19 mouse cellular contexts compared by ENCODE assay signal in the genomic region with DNA sequence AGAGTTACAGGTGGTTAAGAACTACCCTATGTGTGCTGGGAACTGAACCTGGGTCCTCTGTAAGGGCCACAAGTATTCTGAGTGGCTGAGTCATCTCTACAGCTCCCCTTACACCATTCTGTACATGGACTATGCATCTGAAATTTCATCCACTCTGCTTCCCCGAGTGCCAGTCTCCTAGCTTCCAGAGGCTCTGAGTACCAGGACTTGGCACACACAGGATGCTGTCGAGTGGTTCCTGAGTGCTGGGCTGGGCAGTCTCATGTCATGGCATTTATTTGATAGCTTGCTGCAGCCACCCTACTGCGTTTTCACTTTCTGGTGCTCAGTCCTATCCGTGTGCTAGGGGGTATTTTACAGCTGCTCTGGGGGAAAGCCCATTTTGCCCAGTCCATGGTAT. TPM values are rescaled to one million over a fixed set of nuclear protein-coding genes. Genes with fewer than 3 reads are reported as not detected.
A peak's percentile ranks its signal among the peaks of the same experiment; 100 is the strongest.
DNase-seq lines count a peak whose midpoint lies in the region; ATAC-seq and TF ChIP-seq lines count a peak whose summit lies in the region.
"Had no signal": no experiment of that assay in that cellular context is flagged by ENCODE, and none has a peak within 500 bp of the region (broad histone marks: within the 10 kb centered on the region; RNA-seq: fewer than 3 reads in every experiment).

No protein-coding gene starts in this region.

- no peak overlapping the region for H3K4me2 ChIP-seq in heart, embryonic 12.5 days
- H3K4me2 ChIP-seq: embryonic facial prominence, embryonic 15.5 days; hindbrain, embryonic 15.5 days; liver, embryonic 11.5 days; lung, embryonic 14.5 days had no signal

- intact Hi-C loops in heart, adult 2 months (cut with DNase I), result no loop called here

- no peak for TF ChIP-seq CTCF in heart, adult 2 months (IDR thresholded peaks at IDR 0.05)

- H3K27me3 ChIP-seq in heart, adult 2 months (ENCODE audit: control insufficient read depth, insufficient read depth, low read length), result no peaks in the 10 kb centered on the region
- H3K27me3 ChIP-seq in heart, embryonic 12.5 days (replicated peaks), result no peaks in the 10 kb centered on the region
- H3K27me3 ChIP-seq: embryonic facial prominence, embryonic 15.5 days; hindbrain, embryonic 15.5 days had no signal

- TF ChIP-seq POLR2A in heart, adult 2 months (IDR thresholded peaks at IDR 0.05; ENCODE audit: insufficient read depth, low read depth, low read length), result no peak

- no peak overlapping the region for H3K4me3 ChIP-seq in heart, adult 2 months
- no peak overlapping the region for H3K4me3 ChIP-seq in heart, embryonic 12.5 days
- H3K4me3 ChIP-seq: embryonic facial prominence, embryonic 15.5 days; hindbrain, embryonic 15.5 days had no signal

- no peak overlapping the region for H3K27ac ChIP-seq in heart, adult 2 months
- H3K27ac ChIP-seq in heart, embryonic 12.5 days (ENCODE audit: poor library complexity, severe bottlenecking), result no peak overlapping the region
- H3K27ac ChIP-seq: embryonic facial prominence, embryonic 15.5 days; hindbrain, embryonic 15.5 days had no signal

- no peak overlapping the region for H3K9ac ChIP-seq in heart, adult 2 months (ENCODE audit: low read depth, low read length)
- no peak overlapping the region for H3K9ac ChIP-seq in heart, embryonic 12.5 days
- H3K9ac ChIP-seq: embryonic facial prominence, embryonic 15.5 days; hindbrain, embryonic 15.5 days; lung, embryonic 14.5 days had no signal

- H3K9me3 ChIP-seq in heart, embryonic 12.5 days (replicated peaks), result no peaks in the 10 kb centered on the region
- H3K9me3 ChIP-seq: embryonic facial prominence, embryonic 15.5 days; hindbrain, embryonic 15.5 days had no signal

- no peak for ATAC-seq in heart, embryonic 12.5 days (ENCODE audit: insufficient number of reproducible peaks, low FRiP score)
- ATAC-seq in monocyte, adult 5-6 weeks (replicated peaks; ENCODE audit: insufficient number of reproducible peaks, low FRiP score, low TSS enrichment, poor library complexity, severe bottlenecking), result no peak
- ATAC-seq: forebrain, embryonic 16.5 days; intestine, embryonic 16.5 days; midbrain, embryonic 16.5 days had no signal

- WGBS in heart, adult 2 months, result 55% methylated on average over 4 of the region's 4 CpGs
- WGBS in heart, embryonic 12.5 days, result 75% methylated on average over 4 of the region's 4 CpGs

- DNase-seq in heart, adult 2 months, result peak in 1 of 2 experiments; percentile 44
- peak; percentile 33 for DNase-seq in heart, postnatal 4 days
- DNase-seq in lung, adult 18-20 months, result peak; percentile 76 to 78
- DNase-seq in lung, postnatal 25 days (ENCODE audit: low spot score), result peak; percentile 76
- no peak for DNase-seq in layer of hippocampus, postnatal 36 days
- DNase-seq: cerebellum, adult 18-20 months; cerebellum, postnatal 36 days; kidney, postnatal 14 days; lung, embryonic 14.5 days; right cerebral cortex, postnatal 25 days; thymus, adult 2 months had no signal

- H3K4me1 ChIP-seq in heart, adult 2 months (ENCODE audit: control insufficient read depth, insufficient read depth, low read length), result no peaks in the 10 kb centered on the region
- H3K4me1 ChIP-seq in heart, embryonic 12.5 days (replicated peaks), result peaks cover 18% of the 10 kb centered on the region

- no peaks in the 10 kb centered on the region for H3K79me2 ChIP-seq in heart, adult 2 months (replicated peaks; ENCODE audit: control insufficient read depth, insufficient read depth, low read length)

- TF ChIP-seq EP300 in heart, adult 2 months (IDR thresholded peaks at IDR 0.05; ENCODE audit: insufficient read depth, low read depth, low read length), result 0 out of 2 replicates have a peak, but pooled peaks have one; percentile 35

- H3K36me3 ChIP-seq in heart, adult 2 months (ENCODE audit: control insufficient read depth, insufficient read depth, low read length), result no peaks in the 10 kb centered on the region
- no peaks in the 10 kb centered on the region for H3K36me3 ChIP-seq in heart, embryonic 12.5 days
- H3K36me3 ChIP-seq: embryonic facial prominence, embryonic 15.5 days; hindbrain, embryonic 15.5 days had no signal

RNA-seq across cellular contexts. Expression of a gene that starts 35.9 kb away (rescaled TPM):
- total RNA-seq in heart, adult 2 months (2021), result 100 to 1,000 TPM; 800 to 832 TPM
- polyA plus RNA-seq in heart, adult 2 months (2012; rRNA removed), result 523 and 821 TPM in 2 replicates
- 277 and 294 TPM in 2 replicates for polyA plus RNA-seq in heart, embryonic 12.5 days (2016; fragmentation: Nextera tagmentation; extraction: Ambion mirVana)
- total RNA-seq in heart, postnatal 4 days (2021), result 1,000 to 10,000 TPM; 1,042 to 1,100 TPM
- total RNA-seq in layer of hippocampus, postnatal 36 days (2021), result 100 to 1,000 TPM; 462 to 484 TPM
- total RNA-seq in monocyte, adult 5-6 weeks (2017), result 400 to 470 TPM (median 447 TPM) in 3 replicates

Comparison
In these comparisons a context has a peak if more than half of its experiments do, and no peak if none do; other contexts are left out.
1. DNase-seq: peak in heart, postnatal 4 days (single experiment), lung, adult 18-20 months (2 of 2) and lung, postnatal 25 days (single experiment); none in layer of hippocampus, postnatal 36 days (0 of 2).